Mouse (Mus musculus): ENCODE data around the gene Olfm2.

DNA sequence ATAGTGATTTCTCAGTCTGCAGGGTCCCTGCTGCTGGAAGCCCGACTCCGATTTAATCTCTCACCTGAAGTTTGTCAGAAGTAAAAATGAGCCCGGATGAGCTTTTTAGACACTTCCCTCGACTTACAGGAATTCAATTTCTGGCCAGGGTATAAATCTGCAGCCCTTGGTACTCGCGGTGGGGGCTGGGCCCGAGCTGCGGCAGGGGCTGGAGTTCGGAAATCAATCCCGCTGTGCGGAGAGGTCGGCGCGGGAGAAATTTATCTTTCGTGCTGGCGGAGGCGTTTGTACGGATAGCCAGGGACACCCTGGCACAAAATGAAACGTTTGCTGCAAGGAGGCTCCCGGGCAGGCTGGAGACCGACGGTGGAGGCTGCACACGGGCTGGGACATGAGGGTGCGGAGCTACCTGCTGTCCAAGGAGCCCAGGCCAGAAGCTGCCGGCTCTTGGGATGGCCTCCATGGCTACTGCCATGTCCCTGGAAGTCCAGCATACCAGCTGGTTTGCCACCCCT, 51.4 kb downstream of the Olfm2 start:
- no peak for TF ChIP-seq POLR2A (IDR thresholded peaks at IDR 0.05; ENCODE audit: low read depth, low read length)
- TF ChIP-seq CTCF (IDR thresholded peaks at IDR 0.05; ENCODE audit: extremely low read depth, insufficient read depth, insufficient read length, insufficient replicate concordance) = no peak

Data from spleen, adult 2 months (tissue).